Comparison of ENCODE assay signal across 16 mouse cellular contexts in genomic region chr17:47942008-47942407, GRCm38 (mm10).
"Had no signal": no experiment of that assay in that cellular context is flagged by ENCODE, and none has a peak within 500 bp of the region (broad histone marks: within the 10 kb centered on the region; RNA-seq: fewer than 3 reads in every experiment).

No protein-coding gene starts in this region.

- ATAC-seq: intestine, embryonic 15.5 days had no signal

- H3K36me3 ChIP-seq: intestine, embryonic 15.5 days; kidney, embryonic 15.5 days; liver, embryonic 13.5 days had no signal

- H3K27me3 ChIP-seq: intestine, embryonic 15.5 days had no signal

- H3K4me3 ChIP-seq: intestine, embryonic 15.5 days; kidney, embryonic 15.5 days; liver, embryonic 13.5 days had no signal

- H3K9me3 ChIP-seq: intestine, embryonic 15.5 days; kidney, embryonic 15.5 days; liver, embryonic 13.5 days had no signal

- H3K4me2 ChIP-seq: intestine, embryonic 15.5 days; kidney, embryonic 15.5 days; liver, embryonic 13.5 days; midbrain, embryonic 11.5 days had no signal

- DNase-seq: kidney, adult 11 months; kidney, adult 8-10 months; kidney, postnatal 10 days; kidney, postnatal 36 days; layer of hippocampus, postnatal 36 days; left cerebral cortex, postnatal 4 days; liver, embryonic 13.5 days; lung, adult 2 months; lung, postnatal 14 days; lung, postnatal 4 days; midbrain, embryonic 14.5 days; thymus, adult 18-20 months; thymus, postnatal 36 days had no signal

- H3K9ac ChIP-seq: intestine, embryonic 15.5 days; kidney, embryonic 15.5 days; liver, embryonic 13.5 days had no signal

- H3K27ac ChIP-seq: intestine, embryonic 15.5 days; kidney, embryonic 15.5 days; liver, embryonic 13.5 days had no signal
